Mouse (Mus musculus) cerebellum, adult 2 months (tissue): ENCODE measurements around the gene Ppp1r21.

ENCODE experiments used
- CTCF ChIP-seq: fragments of 200-500 bp; IDR thresholded peaks from 2 replicates; pipeline ENCODE4 v1.5.1; 2011; ENCODE audit warnings: low read depth, mild to moderate bottlenecking, control low read depth, low read length, moderate library complexity, borderline replicate concordance; ENCODE audit not compliant: insufficient read depth
- POLR2A ChIP-seq: fragments of 200-500 bp; IDR thresholded peaks from 2 replicates; pipeline ENCODE4 v1.6.1; 2011; ENCODE audit warnings: low read length, control low read depth, borderline replicate concordance; ENCODE audit not compliant: insufficient read depth

DNA sequence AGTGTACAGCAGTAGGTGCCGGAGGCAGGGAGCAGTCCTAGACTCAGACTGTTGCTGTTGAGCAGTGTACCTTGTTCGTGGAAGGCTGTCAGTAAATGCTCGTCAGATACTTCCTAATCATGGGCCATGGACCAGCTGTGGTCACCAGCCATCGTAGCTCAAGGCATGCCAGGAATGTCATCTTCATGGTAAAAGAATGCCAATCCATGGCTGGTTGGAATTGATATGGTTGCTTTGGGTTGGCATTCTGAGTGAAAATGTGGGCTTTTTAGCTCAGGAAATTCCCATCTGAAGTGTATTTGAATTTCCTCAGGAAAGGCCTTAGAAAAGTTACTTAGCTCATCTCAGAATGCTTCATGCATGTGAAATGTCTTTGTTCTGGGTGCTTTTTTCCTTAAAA, 65.2 kb downstream of the Ppp1r21 start:
- TF ChIP-seq POLR2A (no peak), CTCF (no peak)
